Mouse (Mus musculus) forebrain, embryonic 11.5 days (tissue): ENCODE data around the gene Irf1. TPM values are rescaled to one million over a fixed set of nuclear protein-coding genes. Genes with fewer than 3 reads are reported as not detected.

ENCODE experiments used
- ATAC-seq: fragments of 200-750 bp; cut with Nextera tagmentation; replicated peaks from 2 replicates; pipeline ENCODE4 v1.8.0; 2017; ENCODE audit warnings: moderate TSS enrichment; ENCODE audit not compliant: low FRiP score
- DNase-seq: peaks from one replicate; pipeline ENCODE4 v3.0.0-alpha.2; 2017; ENCODE audit warnings: low spot score
- H3K27ac ChIP-seq: fragments of 300-500 bp; sonication (generic); 2 replicates; pipeline ENCODE4 v1.5.1; 2014; ENCODE audit warnings: low read depth, low read length
- H3K27me3 ChIP-seq: fragments of 300-500 bp; sonication (generic); 2 replicates; pipeline ENCODE4 v1.6.1; 2014; ENCODE audit warnings: mild to moderate bottlenecking, low read length, mixed read lengths; ENCODE audit not compliant: control insufficient read depth, insufficient read depth
- H3K36me3 ChIP-seq: fragments of 300-500 bp; sonication (generic); 2 replicates; pipeline ENCODE4 v1.6.1; 2014; ENCODE audit warnings: mild to moderate bottlenecking, low read length, moderate library complexity, mixed read lengths; ENCODE audit not compliant: control insufficient read depth, insufficient read depth
- H3K4me1 ChIP-seq: fragments of 300-500 bp; sonication (generic); replicated peaks from 2 replicates; pipeline ENCODE4 v1.6.1; 2014; ENCODE audit warnings: low read length, mixed read lengths; ENCODE audit not compliant: control insufficient read depth, insufficient read depth
- H3K4me2 ChIP-seq: fragments of 300-500 bp; sonication (generic); 2 replicates; pipeline ENCODE4 v1.6.1; 2014; ENCODE audit warnings: low read depth, mild to moderate bottlenecking, low read length, moderate library complexity, mixed read lengths; ENCODE audit not compliant: severe bottlenecking
- H3K4me3 ChIP-seq: fragments of 300-500 bp; sonication (generic); 2 replicates; pipeline ENCODE4 v1.5.1; 2014; ENCODE audit warnings: low read depth, low read length
- H3K9ac ChIP-seq: fragments of 300-500 bp; sonication (generic); 2 replicates; pipeline ENCODE4 v1.6.1; 2014; ENCODE audit warnings: low read length
- H3K9me3 ChIP-seq: fragments of 300-500 bp; sonication (generic); 2 replicates; pipeline ENCODE4 v1.6.1; 2016; ENCODE audit warnings: low read length, mixed read lengths; ENCODE audit not compliant: control insufficient read depth
- WGBS: fragments of 180-500 bp; shearing (Covaris S2); extraction: QIAGEN DNeasy Blood & Tissue Kit; methylation state at CpG from one replicate; pipeline ENCODE4 v1.1.7; 2014; 5-methylcytosine and 5-hydroxymethylcytosine counted together
- polyA plus RNA-seq: library from polyadenylated mRNA; unstranded; fragments of >200 nt; fragmentation: Nextera tagmentation; extraction: Ambion mirVana; gene quantifications from 2 replicates; pipeline ENCODE4 v1.2.1, GENCODE M21; 2014

Gene Irf1
- polyA plus RNA-seq, 1 experiment from 2014 or later = 4.0 TPM

DNA sequence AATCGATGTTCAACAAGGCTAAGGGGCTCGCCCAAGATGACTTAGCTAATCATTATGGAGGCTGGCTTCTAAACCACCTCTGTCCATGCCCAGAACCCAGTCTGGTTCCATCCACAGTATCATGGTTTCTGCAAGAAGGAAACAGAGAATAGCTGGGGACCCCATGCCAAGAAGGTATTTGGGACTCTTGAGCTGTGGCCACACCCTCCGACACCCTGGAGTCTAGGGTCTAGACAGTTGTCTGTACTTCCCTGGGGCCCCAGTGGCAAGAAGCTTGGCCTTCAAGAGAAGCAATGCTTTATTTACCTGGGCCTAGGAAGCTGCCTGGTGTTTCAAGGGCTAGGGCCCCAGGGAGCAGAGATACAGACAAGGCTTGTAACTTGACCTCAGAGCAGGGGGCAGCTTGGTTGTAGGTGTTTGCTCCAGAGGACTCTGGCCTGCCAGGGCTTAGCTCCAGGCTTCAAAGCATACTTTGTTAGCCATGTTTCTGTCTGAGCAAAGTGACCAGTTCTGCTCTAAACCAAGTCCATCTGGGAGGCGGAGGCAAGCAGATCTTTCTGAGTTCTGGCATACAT lies 11.5 kb downstream of the Irf1 start:
- H3K9me3 ChIP-seq = no peaks in the 10 kb centered on the region
- no peak overlapping the region for H3K9ac ChIP-seq
- H3K4me3 ChIP-seq = no peak overlapping the region
- no peak for ATAC-seq
- H3K27me3 ChIP-seq = no peaks in the 10 kb centered on the region
- DNase-seq = no peak
- H3K4me1 ChIP-seq = no peaks in the 10 kb centered on the region
- H3K27ac ChIP-seq = no peak overlapping the region
- no peaks in the 10 kb centered on the region for H3K36me3 ChIP-seq
- no peak overlapping the region for H3K4me2 ChIP-seq
- 83% methylated on average over 4 of the region's 4 CpGs for WGBS

DNA sequence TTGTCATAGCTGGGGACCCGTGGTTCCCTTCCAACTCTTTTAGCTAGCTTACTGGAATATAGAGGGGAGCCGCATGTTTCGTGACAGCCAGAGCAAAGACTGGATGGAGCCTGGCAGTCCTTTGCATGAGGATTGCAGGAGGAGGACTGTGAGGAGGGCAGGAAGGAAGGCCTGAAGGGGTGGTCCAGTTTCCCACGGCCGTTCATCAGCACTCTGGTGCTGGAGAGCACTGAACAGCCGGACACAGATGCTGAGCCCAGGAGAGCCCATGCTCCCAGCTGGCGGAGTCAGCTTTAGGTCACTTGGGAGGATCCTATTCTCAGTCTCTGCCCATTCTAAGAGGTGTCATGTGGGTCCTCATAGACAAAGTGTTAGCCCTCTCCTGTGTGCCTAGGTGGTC lies 12.2 kb downstream of the Irf1 start:
- DNase-seq = no peak
- Histone ChIP-seq H3K27me3 (no peaks in the 10 kb centered on the region), H3K4me3 (no peak overlapping the region), H3K27ac (no peak overlapping the region), H3K4me1 (no peaks in the 10 kb centered on the region), H3K36me3 (no peaks in the 10 kb centered on the region), H3K9ac (no peak overlapping the region), H3K9me3 (no peaks in the 10 kb centered on the region), H3K4me2 (no peak overlapping the region)
- ATAC-seq = no peak
- 95% methylated on average over 7 of the region's 7 CpGs for WGBS

DNA sequence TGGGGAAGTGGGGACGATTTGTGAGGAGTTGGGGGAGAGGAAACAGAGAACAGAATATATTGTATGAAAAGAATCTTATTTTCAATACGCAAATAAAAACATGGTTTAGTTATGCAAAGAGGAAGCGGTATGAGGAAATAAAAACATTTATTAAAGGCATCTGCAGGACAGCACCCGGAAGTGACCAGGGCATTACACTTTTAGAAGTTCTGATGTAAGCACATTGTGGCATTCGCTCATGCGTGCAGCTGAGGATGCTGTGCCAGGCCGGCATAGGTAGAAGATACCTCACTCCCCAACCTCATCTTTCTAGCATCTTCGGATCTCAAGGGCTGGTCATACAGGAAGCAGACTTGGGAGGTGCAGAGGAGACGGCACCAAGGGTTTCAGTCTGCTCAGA lies 13.5 kb downstream of the Irf1 start:
- no peak for ATAC-seq
- no peaks in the 10 kb centered on the region for H3K4me1 ChIP-seq
- DNase-seq = no peak
- H3K4me3 ChIP-seq = no peak overlapping the region
- H3K27ac ChIP-seq = no peak overlapping the region
- no peak overlapping the region for H3K9ac ChIP-seq
- H3K9me3 ChIP-seq = no peaks in the 10 kb centered on the region
- no peak overlapping the region for H3K4me2 ChIP-seq
- WGBS = 90% methylated on average over 9 of the region's 9 CpGs
- H3K27me3 ChIP-seq = no peaks in the 10 kb centered on the region
- H3K36me3 ChIP-seq = no peaks in the 10 kb centered on the region

DNA sequence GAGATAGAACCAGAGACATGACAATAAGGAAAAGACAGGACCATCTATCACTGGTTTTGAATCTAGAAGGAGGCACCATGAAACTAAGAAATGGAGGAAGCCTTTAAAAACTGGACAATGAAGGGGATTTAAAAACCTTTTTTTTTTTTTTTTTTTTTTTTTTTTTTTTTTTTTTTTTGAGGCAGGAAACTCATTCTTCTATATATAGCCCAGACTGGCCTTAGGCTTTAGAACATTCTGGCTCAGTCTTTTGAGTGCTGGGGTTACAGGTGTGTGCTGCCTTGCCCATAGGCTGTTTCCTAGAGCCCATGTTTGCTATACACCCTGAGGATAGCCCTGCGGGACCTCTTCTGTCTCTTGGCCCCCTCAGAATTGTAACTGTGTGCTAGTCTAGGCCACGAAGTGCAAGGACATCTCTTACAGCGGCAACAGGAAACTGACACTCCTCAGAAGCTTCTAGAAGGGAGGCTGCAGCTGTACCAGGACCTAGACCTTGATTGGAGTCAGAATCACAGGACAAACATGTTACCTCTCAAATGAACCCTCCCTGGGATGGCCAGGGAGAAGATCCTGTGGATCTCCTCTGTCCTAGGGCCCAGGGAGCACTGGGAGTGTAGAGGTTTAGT lies 15.6 kb downstream of the Irf1 start:
- no peaks in the 10 kb centered on the region for H3K36me3 ChIP-seq
- H3K9me3 ChIP-seq = no peaks in the 10 kb centered on the region
- H3K4me3 ChIP-seq = no peak overlapping the region
- no peak for DNase-seq
- ATAC-seq = no peak
- H3K4me2 ChIP-seq = no peak overlapping the region
- WGBS = 81% methylated on average over 3 of the region's 3 CpGs
- no peaks in the 10 kb centered on the region for H3K4me1 ChIP-seq
- H3K27ac ChIP-seq = no peak overlapping the region
- no peaks in the 10 kb centered on the region for H3K27me3 ChIP-seq
- no peak overlapping the region for H3K9ac ChIP-seq

DNA sequence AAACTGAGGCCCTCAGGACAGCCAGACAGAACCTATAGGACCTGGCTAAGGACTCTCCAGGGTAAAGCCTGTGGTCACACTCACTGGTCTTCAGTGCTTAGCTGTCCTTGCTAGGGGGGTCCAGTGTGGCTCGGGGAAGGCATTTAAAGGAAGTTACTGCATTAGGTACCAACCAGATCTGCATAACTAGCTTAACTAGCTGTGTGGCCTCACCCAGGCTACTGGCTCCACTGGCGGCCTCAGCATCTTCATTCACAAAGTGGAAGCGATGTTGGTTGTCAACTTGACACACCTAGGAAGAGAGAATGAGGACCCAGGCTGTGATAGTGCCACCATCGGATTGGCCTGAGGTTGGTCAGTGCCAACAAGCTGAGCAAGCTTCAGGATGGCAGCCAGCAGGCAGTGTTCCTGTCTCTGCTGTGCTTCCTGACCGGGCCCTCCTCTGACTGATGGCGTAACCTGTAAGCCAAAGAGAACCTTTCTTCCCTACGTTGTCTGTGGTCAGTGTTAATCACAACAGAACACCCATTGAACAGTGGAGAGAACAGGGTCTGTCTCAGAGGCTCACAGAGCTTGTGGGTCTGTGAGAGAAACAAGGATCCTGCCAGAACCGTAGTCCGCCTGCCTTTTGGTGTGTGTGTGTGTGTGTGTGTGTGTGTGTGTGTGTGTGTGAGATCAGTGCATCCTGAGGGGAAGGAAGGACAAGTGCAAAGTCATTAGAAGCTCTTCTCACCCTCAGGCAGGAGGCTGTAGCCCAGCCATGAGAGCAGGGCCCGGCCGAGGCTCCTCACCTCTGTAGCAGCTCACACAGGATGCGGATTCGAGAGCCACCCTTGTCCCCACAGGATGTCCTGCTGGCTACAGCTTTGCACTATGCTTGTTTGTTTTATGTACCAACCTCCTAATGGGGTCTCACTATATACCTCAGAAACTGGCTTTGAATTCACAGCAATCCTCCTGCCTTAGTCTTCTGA lies 16.5 kb downstream of the Irf1 start:
- Histone ChIP-seq H3K27ac (no peak overlapping the region), H3K4me3 (no peak overlapping the region), H3K9me3 (no peaks in the 10 kb centered on the region), H3K27me3 (no peaks in the 10 kb centered on the region), H3K9ac (no peak overlapping the region), H3K36me3 (no peaks in the 10 kb centered on the region), H3K4me2 (no peak overlapping the region), H3K4me1 (no peaks in the 10 kb centered on the region)
- no peak for DNase-seq
- 82% methylated on average over 13 of the region's 13 CpGs for WGBS
- no peak for ATAC-seq

DNA sequence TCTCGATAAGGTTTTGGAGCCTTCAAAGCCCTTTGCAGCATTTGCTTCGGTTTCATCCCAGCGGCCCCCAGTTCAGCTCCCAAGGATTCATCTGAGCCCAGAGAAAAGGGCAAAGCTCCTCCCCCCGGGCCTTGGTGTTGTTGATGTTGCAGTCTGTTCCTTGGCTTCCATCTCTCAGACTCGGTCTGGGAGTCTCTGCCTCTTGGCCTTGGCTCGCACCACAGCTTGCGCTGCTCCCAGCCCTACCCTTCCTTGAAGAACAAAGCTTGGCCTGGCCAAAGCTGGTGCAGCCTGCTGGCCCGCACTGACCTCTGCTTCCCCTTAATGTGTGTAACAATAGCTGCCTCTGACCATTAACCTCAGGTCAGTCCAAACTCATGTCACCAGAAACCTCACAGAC lies 18.4 kb downstream of the Irf1 start:
- H3K27me3 ChIP-seq = no peaks in the 10 kb centered on the region
- H3K4me3 ChIP-seq = no peak overlapping the region
- WGBS = 76% methylated on average over 8 of the region's 8 CpGs
- H3K36me3 ChIP-seq = no peaks in the 10 kb centered on the region
- ATAC-seq (no peak), DNase-seq (no peak)
- H3K4me2 ChIP-seq = no peak overlapping the region
- no peaks in the 10 kb centered on the region for H3K4me1 ChIP-seq
- H3K27ac ChIP-seq = no peak overlapping the region
- no peak overlapping the region for H3K9ac ChIP-seq
- H3K9me3 ChIP-seq = no peaks in the 10 kb centered on the region

DNA sequence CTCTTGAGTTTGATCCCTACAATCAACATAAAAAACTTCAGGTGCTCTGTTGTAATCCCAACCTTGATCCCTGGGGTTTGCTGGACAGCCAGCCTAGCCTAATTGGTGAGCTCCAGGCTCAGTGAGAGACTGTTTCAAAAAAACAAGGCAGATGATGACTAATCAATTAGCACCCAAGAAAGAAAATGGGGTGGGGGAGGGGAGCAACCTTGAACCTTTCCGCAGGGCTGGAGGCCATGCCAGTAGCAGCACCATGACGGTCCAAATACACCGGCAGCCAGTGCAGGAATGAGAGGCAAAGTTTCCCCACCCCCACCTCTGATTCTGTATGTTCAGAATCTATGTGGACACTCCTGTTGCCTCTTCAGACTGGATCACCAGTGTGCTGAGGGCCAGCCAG lies 19.5 kb downstream of the Irf1 start:
- 74% methylated on average over 3 of the region's 3 CpGs for WGBS
- ATAC-seq = no peak

DNA sequence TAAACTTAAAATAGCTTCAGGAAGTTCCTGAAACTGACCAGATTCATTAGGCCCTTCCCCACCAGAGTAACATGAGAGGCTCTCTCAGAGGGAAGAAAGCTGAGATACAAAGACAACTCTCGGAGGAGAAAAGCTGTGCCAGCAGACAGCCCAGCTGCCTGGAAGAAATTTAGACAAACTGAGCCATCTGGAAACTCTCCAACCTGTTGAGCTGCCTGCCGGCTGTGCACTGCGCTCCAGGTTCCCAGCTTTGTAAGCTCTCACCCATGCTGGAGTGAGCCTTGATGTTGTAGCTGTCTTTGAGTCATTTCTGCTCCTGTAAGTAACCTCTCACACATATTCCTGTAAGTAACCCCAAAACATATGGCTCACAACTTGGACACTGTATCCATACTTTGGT lies 23.2 kb downstream of the Irf1 start:
- no peaks in the 10 kb centered on the region for H3K9me3 ChIP-seq
- H3K27ac ChIP-seq = no peak overlapping the region
- no peaks in the 10 kb centered on the region for H3K27me3 ChIP-seq
- H3K4me3 ChIP-seq = no peak overlapping the region
- no peak overlapping the region for H3K4me2 ChIP-seq
- no peak for DNase-seq
- no peaks in the 10 kb centered on the region for H3K36me3 ChIP-seq
- WGBS = 80% methylated on average over 3 of the region's 3 CpGs
- H3K4me1 ChIP-seq = no peaks in the 10 kb centered on the region
- H3K9ac ChIP-seq = no peak overlapping the region
- no peak for ATAC-seq

More for the DNA sequence above, 19.5 kb downstream of the Irf1 start:
- no peak for DNase-seq
- Histone ChIP-seq H3K9me3 (no peaks in the 10 kb centered on the region), H3K4me2 (no peak overlapping the region), H3K4me1 (no peaks in the 10 kb centered on the region), H3K36me3 (no peaks in the 10 kb centered on the region), H3K9ac (no peak overlapping the region), H3K4me3 (no peak overlapping the region), H3K27ac (no peak overlapping the region), H3K27me3 (no peaks in the 10 kb centered on the region)
